Mouse (Mus musculus): ENCODE data around the gene Fads2. TPM values are rescaled to one million over a fixed set of nuclear protein-coding genes. Genes with fewer than 3 reads are reported as not detected.

Fads2 gene
- total RNA-seq, 2 experiments from 2014 or later, result 109 to 121 TPM

DNA sequence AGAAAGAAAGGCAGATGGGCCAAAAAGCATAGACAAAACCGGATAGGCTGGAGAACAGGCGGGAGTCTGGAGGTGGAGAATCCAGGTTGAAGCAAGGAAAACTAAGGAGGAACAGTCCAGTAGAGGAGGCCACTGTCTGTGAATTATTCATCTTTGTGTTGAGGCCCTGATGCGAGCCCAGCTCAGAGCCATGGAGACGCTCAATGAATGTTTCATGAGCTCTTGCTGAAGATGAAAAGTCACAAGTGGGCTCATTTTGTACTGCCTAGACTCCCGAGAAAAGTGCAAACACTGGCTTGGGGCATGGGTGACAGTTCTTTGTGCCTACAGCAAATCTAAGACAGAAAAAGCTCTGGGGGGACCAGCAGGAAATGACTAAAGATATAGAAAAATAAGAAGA, 3.7 kb downstream of the Fads2 start:
- H3K27ac ChIP-seq, result peak overlapping the region; percentile 5; the same call in 1 of the 2 replicates
- TF ChIP-seq CTCF (IDR thresholded peaks at IDR 0.05), result no peak
- intact Hi-C loops (cut with DNase I), result no loop called here

GRCm38 (mm10) chr19:10096371-10096876, 5.1 kb downstream of the Fads2 start:
- Histone ChIP-seq H3K4me3 (no peak overlapping the region), H3K27ac (no peak overlapping the region)
- TF ChIP-seq CTCF (IDR thresholded peaks at IDR 0.05), result no peak
- intact Hi-C loops (cut with DNase I), result no loop called here
- no peak for DNase-seq (ENCODE audit: extremely low spot score in 1 of 2, low spot score in 2 of 2)

More for the DNA sequence above, 3.7 kb downstream of the Fads2 start:
- DNase-seq (ENCODE audit: extremely low spot score in 1 of 2, low spot score in 2 of 2), result no peak
- no peak overlapping the region for H3K4me3 ChIP-seq

DNA sequence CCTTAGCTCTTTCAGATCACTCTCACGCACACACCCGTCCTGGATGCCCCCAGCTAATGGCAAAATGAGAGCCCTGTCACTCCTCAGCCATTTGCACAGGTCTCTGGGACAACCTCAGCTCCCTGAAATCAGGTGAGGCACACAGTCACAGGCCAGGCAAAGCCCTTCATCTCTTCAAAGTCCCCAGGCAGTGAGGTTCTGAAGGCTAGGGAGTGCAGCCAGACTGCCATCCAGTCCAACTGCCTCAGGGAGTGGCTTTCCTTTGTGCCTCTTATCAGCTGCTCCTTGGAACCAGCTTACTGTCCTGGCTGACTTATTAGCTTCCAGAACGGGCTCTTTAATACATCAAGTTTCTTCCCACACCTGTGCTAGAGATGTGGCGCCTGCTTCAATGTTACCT, 6.9 kb downstream of the Fads2 start:
- intact Hi-C loops (cut with DNase I), result no loop called here
- no peak for DNase-seq (ENCODE audit: extremely low spot score in 1 of 2, low spot score in 2 of 2)
- Histone ChIP-seq H3K4me3 (no peak overlapping the region), H3K27ac (no peak overlapping the region)
- TF ChIP-seq CTCF (IDR thresholded peaks at IDR 0.05), result no peak

DNA sequence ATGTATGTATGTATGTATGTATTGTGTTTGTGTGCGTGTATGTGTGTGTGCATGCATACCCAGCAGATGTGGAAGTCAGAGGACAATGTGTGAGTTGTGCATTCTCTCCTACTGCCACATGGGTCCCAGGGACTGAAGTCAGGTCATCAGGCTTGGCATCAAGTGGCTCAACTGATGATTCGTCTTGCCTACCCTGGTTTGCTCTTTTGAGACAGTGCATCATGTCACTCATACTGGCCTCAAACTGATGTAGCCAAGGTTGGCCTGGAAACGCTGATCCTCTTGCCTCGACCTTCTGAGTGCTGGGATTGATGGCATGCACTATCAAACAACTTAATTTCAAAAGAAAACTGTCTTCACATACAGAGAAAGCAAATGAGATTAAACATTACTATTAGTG, 7.7 kb downstream of the Fads2 start:
- TF ChIP-seq CTCF (IDR thresholded peaks at IDR 0.05), result no peak
- Histone ChIP-seq H3K27ac (no peak overlapping the region), H3K4me3 (no peak overlapping the region)
- intact Hi-C loops (cut with DNase I), result no loop called here
- no peak for DNase-seq (ENCODE audit: extremely low spot score in 1 of 2, low spot score in 2 of 2)

GRCm38 (mm10) chr19:10086976-10087375, 14.6 kb downstream of the Fads2 start:
- H3K27ac ChIP-seq, result no peak overlapping the region
- no peak for TF ChIP-seq CTCF (IDR thresholded peaks at IDR 0.05)
- intact Hi-C loops (cut with DNase I), result no loop called here
- no peak overlapping the region for H3K4me3 ChIP-seq
- no peak for DNase-seq (ENCODE audit: extremely low spot score in 1 of 2, low spot score in 2 of 2)

DNA sequence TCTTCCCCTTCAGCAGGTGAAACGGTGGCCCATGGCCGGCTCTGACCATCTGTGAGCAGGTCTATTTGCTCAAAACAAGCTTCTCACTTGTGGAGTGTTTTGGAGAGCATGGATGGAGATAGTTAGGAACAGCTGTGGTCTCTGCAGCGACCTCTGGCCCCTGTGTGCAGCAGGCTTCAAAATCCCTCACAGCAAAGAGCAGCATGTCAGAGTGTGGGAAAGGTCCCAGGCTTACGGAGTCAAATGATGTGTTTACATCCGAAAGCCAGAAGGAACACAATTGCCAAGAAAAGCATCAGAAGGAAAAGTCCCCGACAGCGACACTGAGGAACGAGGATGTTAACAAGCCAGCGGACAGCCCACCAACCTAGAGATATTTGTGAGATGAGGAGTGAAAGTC, 16.1 kb downstream of the Fads2 start:
- H3K4me3 ChIP-seq, result no peak overlapping the region
- intact Hi-C loops (cut with DNase I), result no loop called here
- no peak for DNase-seq (ENCODE audit: extremely low spot score in 1 of 2, low spot score in 2 of 2)
- H3K27ac ChIP-seq, result no peak overlapping the region
- TF ChIP-seq CTCF (IDR thresholded peaks at IDR 0.05), result no peak

GRCm38 (mm10) chr19:10082105-10082504, 19.4 kb downstream of the Fads2 start:
- Histone ChIP-seq H3K27ac (no peak overlapping the region), H3K4me3 (no peak overlapping the region)
- intact Hi-C loops (cut with DNase I), result no loop called here
- DNase-seq (ENCODE audit: extremely low spot score in 1 of 2, low spot score in 2 of 2), result no peak
- no peak for TF ChIP-seq CTCF (IDR thresholded peaks at IDR 0.05)

- Histone ChIP-seq H3K4me3 (no peak overlapping the region), H3K27ac (no peak overlapping the region)
- intact Hi-C loops (cut with DNase I), result no loop called here
- DNase-seq (ENCODE audit: extremely low spot score in 1 of 2, low spot score in 2 of 2), result no peak
- no peak for TF ChIP-seq CTCF (IDR thresholded peaks at IDR 0.05)
Observed at GRCm38 (mm10) chr19:10080384-10080783, 21.2 kb downstream of the Fads2 start.

- DNase-seq (ENCODE audit: extremely low spot score in 1 of 2, low spot score in 2 of 2), result no peak
- intact Hi-C loops (cut with DNase I), result no loop called here
- no peak for TF ChIP-seq CTCF (IDR thresholded peaks at IDR 0.05)
- H3K4me3 ChIP-seq, result no peak overlapping the region
- no peak overlapping the region for H3K27ac ChIP-seq
Observed at GRCm38 (mm10) chr19:10078392-10078791, 23.2 kb downstream of the Fads2 start.

GRCm38 (mm10) chr19:10073145-10073544, 28.4 kb downstream of the Fads2 start:
- DNase-seq (ENCODE audit: extremely low spot score in 1 of 2, low spot score in 2 of 2), result no peak
- intact Hi-C loops (cut with DNase I), result no loop called here
- H3K4me3 ChIP-seq, result no peak overlapping the region
- H3K27ac ChIP-seq, result no peak overlapping the region
- no peak for TF ChIP-seq CTCF (IDR thresholded peaks at IDR 0.05)

DNA sequence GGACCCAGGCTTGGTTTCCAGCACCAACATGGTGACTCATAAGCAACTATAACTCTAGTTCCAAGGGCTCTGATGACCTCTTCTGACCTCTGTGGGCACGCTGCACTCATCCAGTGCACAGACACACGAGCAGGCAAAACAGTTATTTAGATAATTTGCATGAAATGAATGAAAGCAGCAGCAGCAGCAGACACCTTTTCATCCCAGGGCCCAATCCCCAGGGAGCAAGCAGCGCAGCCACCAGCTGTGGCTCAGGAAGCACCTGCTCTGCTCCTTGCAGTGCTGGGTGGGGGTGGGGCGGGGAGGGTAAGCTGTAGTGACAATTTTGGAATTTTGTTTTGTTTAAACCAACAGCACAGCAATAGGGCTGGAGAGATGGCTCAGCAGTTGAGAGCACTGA, 29.7 kb downstream of the Fads2 start:
- intact Hi-C loops (cut with DNase I), result loop anchor here (2.0 kb wide), 1 partner anchor 29 kb away; the partner anchor contains the start of gene Fads2
- Histone ChIP-seq H3K4me3 (no peak overlapping the region), H3K27ac (no peak overlapping the region; the same call in 1 of the 2 replicates)
- DNase-seq (ENCODE audit: extremely low spot score in 1 of 2, low spot score in 2 of 2), result no peak
- no peak for TF ChIP-seq CTCF (IDR thresholded peaks at IDR 0.05)

GRCm38 (mm10) chr19:10071166-10071565, 30.4 kb downstream of the Fads2 start:
- H3K4me3 ChIP-seq, result no peak overlapping the region
- intact Hi-C loops (cut with DNase I), result loop anchor here (2.0 kb wide), 1 partner anchor 30 kb away; the partner anchor contains the start of gene Fads2
- TF ChIP-seq CTCF (IDR thresholded peaks at IDR 0.05), result peak; percentile 15
- H3K27ac ChIP-seq, result peak overlapping the region; percentile 51
- DNase-seq (ENCODE audit: extremely low spot score in 1 of 2, low spot score in 2 of 2), result peak in 1 of 2 experiments; percentile 49
